Mouse (Mus musculus) central nervous system, embryonic 11.5 days (tissue): Measurements from ENCODE around the gene Klk6. TPM values are rescaled to one million over a fixed set of nuclear protein-coding genes. Genes with fewer than 3 reads are reported as not detected.

ENCODE experiments used
- polyA plus RNA-seq: library from polyadenylated mRNA; depleted of rRNA; stranded (reverse); fragments of >200 nt; gene quantifications from 2 replicates; pipeline ENCODE4 v1.2.3, GENCODE M21; 2012; rRNA removed

Gene Klk6
- polyA plus RNA-seq: 0.17 TPM in 1 of 2 replicates, not detected in the other

GRCm38 (mm10) chr7:43824199-43824598 lies at the start of gene Klk6:
Gene Klk6 (plus strand): TSS chr7:43824499.

DNA sequence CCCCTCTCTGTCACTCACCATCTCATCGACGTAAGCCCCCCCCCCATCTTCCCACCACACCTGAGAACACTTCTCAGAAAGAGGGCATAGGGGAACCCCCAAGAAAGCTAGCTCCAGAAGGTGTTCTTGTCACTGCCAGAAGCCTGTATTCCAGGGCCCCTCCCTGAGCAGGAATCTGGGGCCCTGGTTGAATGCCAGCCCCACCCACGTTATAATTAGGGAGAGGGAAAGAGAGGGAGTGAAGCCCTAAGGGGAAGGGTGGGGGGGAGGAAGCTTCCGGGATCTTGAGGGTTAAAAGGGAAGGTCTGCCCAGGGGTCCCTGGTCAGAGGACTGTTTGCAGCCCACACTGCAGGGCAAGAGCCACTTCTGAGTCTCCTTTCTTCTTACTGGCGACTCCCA lies 43.6 kb upstream of the Klk6 start, which contains the start of gene Klk10:
Klk10 (plus strand) TSS at position 290 of the 400 bp plus-strand sequence.

GRCm38 (mm10) chr7:43791591-43791990 lies 32.7 kb upstream of the Klk6 start, which contains the start of gene Klk9:
Gene Klk9 (plus strand): TSS chr7:43791891.

GRCm38 (mm10) chr7:43797333-43797769 lies 26.9 kb upstream of the Klk6 start, which contains the start of gene Klk8:
Gene Klk8 (plus strand): TSS chr7:43797577.

GRCm38 (mm10) chr7:43810994-43811393 lies 13.3 kb upstream of the Klk6 start, which contains the start of gene Klk7:
Gene Klk7 (plus strand): TSS chr7:43811294.

DNA sequence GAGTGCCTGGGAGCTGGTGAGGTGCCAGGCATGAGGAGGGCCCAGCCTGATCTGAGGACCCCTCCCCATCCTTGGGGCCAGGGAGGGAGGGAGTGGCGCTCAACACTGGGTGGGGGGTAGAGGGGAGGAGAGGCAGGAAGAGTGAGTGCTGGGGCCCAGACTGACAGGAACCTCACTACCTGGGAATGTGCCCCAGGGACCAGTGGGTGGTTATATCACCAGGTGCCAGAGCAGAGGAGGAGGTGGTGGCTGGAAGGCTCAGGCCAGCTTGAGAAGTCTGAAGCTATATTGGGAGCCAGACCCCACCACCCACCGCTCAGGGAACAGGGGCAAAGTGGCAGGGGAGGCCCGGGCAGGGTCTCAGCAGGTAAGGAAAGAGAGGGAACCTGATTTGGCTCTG lies 17.4 kb downstream of the Klk6 start, which contains the start of gene Klk5:
Klk5 (plus strand) TSS at position 271 of the 400 bp plus-strand sequence.

DNA sequence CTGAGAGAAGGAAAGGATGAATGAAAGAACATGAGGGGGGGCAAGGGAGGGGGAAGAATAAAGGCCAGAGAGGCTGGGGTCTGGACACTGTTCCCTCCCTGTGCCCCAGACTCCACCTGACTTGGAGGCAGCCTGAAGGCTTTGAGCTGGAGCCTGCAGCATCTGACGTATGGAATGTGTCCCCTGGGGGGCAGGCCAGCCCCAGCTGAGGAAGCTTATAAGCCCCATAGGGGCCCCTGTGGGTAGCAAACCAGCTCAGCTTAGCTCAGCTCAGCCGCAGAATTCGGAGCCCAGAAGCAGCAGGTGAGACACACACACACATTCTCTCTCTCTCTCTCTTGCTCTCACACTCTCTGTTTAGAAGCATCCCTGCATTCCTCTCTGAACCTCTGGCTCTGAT lies 56.6 kb downstream of the Klk6 start, which contains the start of gene Klk4:
Klk4 (plus strand) TSS at position 249 of the 400 bp plus-strand sequence.

Other genes starting within 250 kb of the Klk6 start
- 5.7 and 8.6 TPM in 2 replicates for gene Zfp719, start 244.9 kb upstream of the Klk6 start, polyA plus RNA-seq
- 0.60 and 0.61 TPM in 2 replicates for gene Zfp819, start 217.3 kb upstream of the Klk6 start, polyA plus RNA-seq
- 0.04 TPM in 1 of 2 replicates, not detected in the other for gene Ceacam18, start 189.8 kb upstream of the Klk6 start, polyA plus RNA-seq
- 0.53 and 0.58 TPM in 2 replicates for gene Siglece, start 164.3 kb upstream of the Klk6 start, polyA plus RNA-seq
- gene Ctu1, start 152.5 kb upstream of the Klk6 start, polyA plus RNA-seq: 12.8 and 13.0 TPM in 2 replicates
- gene Klk14, start 134.1 kb upstream of the Klk6 start, polyA plus RNA-seq: 0.13 and 0.22 TPM in 2 replicates
- 0.16 and 0.27 TPM in 2 replicates for gene Klk13, start 111.9 kb upstream of the Klk6 start, polyA plus RNA-seq
- gene Klk12, start 55.6 kb upstream of the Klk6 start, polyA plus RNA-seq: not detected in 2 replicates
- gene Klk11, start 49.9 kb upstream of the Klk6 start, polyA plus RNA-seq: not detected in 2 replicates
- 0.18 and 0.27 TPM in 2 replicates for gene Klk10, start 43.5 kb upstream of the Klk6 start, polyA plus RNA-seq
- 0.04 TPM in 1 of 2 replicates, not detected in the other for gene Klk9, start 32.6 kb upstream of the Klk6 start, polyA plus RNA-seq
- gene Klk8, start 26.9 kb upstream of the Klk6 start, polyA plus RNA-seq: 9.3 TPM in 2 replicates
- 0.07 and 0.12 TPM in 2 replicates for gene Klk7, start 13.2 kb upstream of the Klk6 start, polyA plus RNA-seq
- 0.05 and 0.07 TPM in 2 replicates for gene Klk5, start 17.5 kb downstream of the Klk6 start, polyA plus RNA-seq
- gene Klk4, start 56.7 kb downstream of the Klk6 start, polyA plus RNA-seq: 0.15 TPM in 1 of 2 replicates, not detected in the other
- not detected in 2 replicates for gene Klk15, start 109.2 kb downstream of the Klk6 start, polyA plus RNA-seq
- gene Klk1b8, start 126.2 kb downstream of the Klk6 start, polyA plus RNA-seq: not detected in 2 replicates
- not detected in 2 replicates for gene Klk1b1, start 142.3 kb downstream of the Klk6 start, polyA plus RNA-seq
- not detected in 2 replicates for gene Klk1b9, start 151.6 kb downstream of the Klk6 start, polyA plus RNA-seq
- not detected in 2 replicates for gene Klk1b11, start 171.4 kb downstream of the Klk6 start, polyA plus RNA-seq
- not detected in 2 replicates for gene Klk1b26, start 187.7 kb downstream of the Klk6 start, polyA plus RNA-seq
- gene Klk1b27, start 227.8 kb downstream of the Klk6 start, polyA plus RNA-seq: not detected in 2 replicates